Mouse (Mus musculus) G1E (cell line): ENCODE measurements around the gene Scel.

Experiments used
- CTCF ChIP-seq: IDR thresholded peaks from 2 replicates; pipeline ENCODE4 v1.5.1; 2012; ENCODE audit warnings: low read depth, low read length, inconsistent platforms, mixed read lengths
- POLR2AphosphoS5 ChIP-seq: IDR thresholded peaks from 2 replicates; pipeline ENCODE4 v1.6.1; 2012; ENCODE audit warnings: low read depth, low read length, inconsistent platforms; ENCODE audit not compliant: insufficient replicate concordance
- TAL1 ChIP-seq: conservative IDR thresholded peaks from 2 replicates; pipeline ENCODE4 v1.6.1; 2012; ENCODE audit warnings: low read depth, low read length, inconsistent platforms, mixed read lengths

- TF ChIP-seq CTCF (no peak), TAL1 (no peak), POLR2AphosphoS5 (no peak)
Measured at GRCm38 (mm10) chr14:103619756-103620155, 106.6 kb downstream of the Scel start.
